Mouse (Mus musculus) megakaryocyte, embryonic 14.5 days (primary cell): Measurements from ENCODE around the gene Ddc. TPM values are rescaled to one million over a fixed set of nuclear protein-coding genes. Genes with fewer than 3 reads are reported as not detected.
A peak's percentile ranks its signal among the peaks of the same experiment; 100 is the strongest.

Source experiments
- H3K27me3 ChIP-seq: replicated peaks from 2 replicates; pipeline ENCODE3; 2012; ENCODE audit warnings: inconsistent platforms
- H3K36me3 ChIP-seq: replicated peaks from 2 replicates; pipeline ENCODE3; 2012; ENCODE audit warnings: low read length, inconsistent platforms, mixed read lengths
- H3K4me1 ChIP-seq: 2 replicates; pipeline ENCODE4 v1.6.1; 2012; ENCODE audit warnings: inconsistent platforms
- H3K4me3 ChIP-seq: replicated peaks from 2 replicates; pipeline ENCODE3; 2012; ENCODE audit warnings: moderate library complexity, mild to moderate bottlenecking, inconsistent platforms
- H3K9me3 ChIP-seq: 2 replicates; pipeline ENCODE4 v1.6.1; 2012; ENCODE audit warnings: inconsistent platforms
- FLI1 ChIP-seq: IDR thresholded peaks from 2 replicates; pipeline ENCODE4 v1.6.1; 2012; ENCODE audit warnings: low read length, inconsistent platforms, mixed read lengths
- GATA1 ChIP-seq: IDR thresholded peaks from 3 replicates; pipeline ENCODE4 v1.6.1; 2012; ENCODE audit warnings: mixed read lengths, low read length, inconsistent platforms, borderline replicate concordance
- polyA plus RNA-seq: library from polyadenylated mRNA; stranded (reverse); fragments of >175 nt; gene quantifications from 2 replicates; pipeline ENCODE4 v1.2.3, GENCODE M21; 2012; ENCODE audit warnings: low replicate concordance; ENCODE audit not compliant: insufficient read depth

Gene Ddc
- polyA plus RNA-seq, 1 experiment: not detected

- TF ChIP-seq GATA1 (no peak), FLI1 (no peak)
- no peaks in the 10 kb centered on the region for H3K4me1 ChIP-seq
- H3K27me3 ChIP-seq: no peaks in the 10 kb centered on the region
- no peaks in the 10 kb centered on the region for H3K36me3 ChIP-seq
- H3K9me3 ChIP-seq: no peaks in the 10 kb centered on the region
- no peak overlapping the region for H3K4me3 ChIP-seq
Observed at GRCm38 (mm10) chr11:11907703-11908413, 9.9 kb upstream of the Ddc start.

DNA sequence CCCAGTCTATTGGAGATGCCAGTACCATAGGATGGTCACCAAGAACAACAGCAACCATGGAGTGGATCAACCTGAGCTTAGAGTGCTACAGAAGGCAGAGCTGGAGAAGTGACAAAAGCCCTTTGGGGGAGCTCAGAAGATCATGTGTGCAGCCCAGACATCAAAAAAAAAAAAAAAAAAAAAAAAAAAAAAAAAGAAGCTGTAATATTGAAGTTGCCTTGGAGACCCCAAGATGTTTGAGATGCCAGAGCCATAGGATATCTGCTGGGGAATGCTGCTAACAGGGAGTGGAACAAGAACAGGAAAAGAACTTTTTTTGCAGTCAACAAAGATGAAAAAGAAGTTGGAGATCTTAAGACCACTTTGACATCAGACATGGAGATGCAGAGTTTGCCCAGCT lies 7.6 kb upstream of the Ddc start:
- H3K27me3 ChIP-seq: peaks cover 4% of the 10 kb centered on the region
- H3K4me1 ChIP-seq: peaks cover 7% of the 10 kb centered on the region
- TF ChIP-seq FLI1: no peak
- TF ChIP-seq GATA1: no peak
- H3K4me3 ChIP-seq: no peak overlapping the region
- H3K36me3 ChIP-seq: no peaks in the 10 kb centered on the region
- no peaks in the 10 kb centered on the region for H3K9me3 ChIP-seq

DNA sequence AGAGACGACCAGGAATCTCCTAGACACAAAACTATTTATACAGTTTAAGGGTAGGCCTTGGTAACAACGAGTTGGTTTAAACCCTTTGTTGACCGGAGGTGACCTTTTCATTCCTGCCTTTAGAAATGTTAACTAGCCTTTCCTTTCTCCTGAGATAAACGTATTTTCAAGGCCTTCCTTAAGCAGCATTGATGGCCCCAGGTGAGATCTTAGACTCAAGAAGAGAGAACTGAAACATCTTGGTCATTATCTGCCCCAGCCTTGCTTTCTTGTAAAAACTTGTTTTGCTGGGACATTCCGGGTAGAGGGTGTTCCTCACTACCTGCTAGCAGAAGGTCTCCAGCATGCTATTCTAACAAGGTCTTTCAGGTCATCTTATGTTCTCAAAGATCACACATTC lies 7.1 kb upstream of the Ddc start:
- no peaks in the 10 kb centered on the region for H3K36me3 ChIP-seq
- no peaks in the 10 kb centered on the region for H3K9me3 ChIP-seq
- peaks cover 7% of the 10 kb centered on the region for H3K4me1 ChIP-seq
- TF ChIP-seq GATA1 (no peak), FLI1 (no peak)
- H3K27me3 ChIP-seq: peaks cover 4% of the 10 kb centered on the region
- no peak overlapping the region for H3K4me3 ChIP-seq

- TF ChIP-seq GATA1 (no peak), FLI1 (no peak)
- Histone ChIP-seq H3K9me3 (no peaks in the 10 kb centered on the region), H3K4me3 (peak overlapping the region; percentile 35), H3K27me3 (peaks cover 7% of the 10 kb centered on the region), H3K4me1 (peaks cover 18% of the 10 kb centered on the region), H3K36me3 (no peaks in the 10 kb centered on the region)
Observed at GRCm38 (mm10) chr11:11901509-11901908, 3.6 kb upstream of the Ddc start.

- TF ChIP-seq GATA1 (no peak), FLI1 (no peak)
- H3K4me1 ChIP-seq: peaks cover 28% of the 10 kb centered on the region
- peaks cover 7% of the 10 kb centered on the region for H3K27me3 ChIP-seq
- H3K4me3 ChIP-seq: no peak overlapping the region
- no peaks in the 10 kb centered on the region for H3K36me3 ChIP-seq
- no peaks in the 10 kb centered on the region for H3K9me3 ChIP-seq
Observed at GRCm38 (mm10) chr11:11898496-11898895, 552 bp upstream of the Ddc start.

GRCm38 (mm10) chr11:11895479-11895878 lies 2.5 kb downstream of the Ddc start:
- H3K4me3 ChIP-seq: no peak overlapping the region
- no peak for TF ChIP-seq FLI1
- no peak for TF ChIP-seq GATA1
- no peaks in the 10 kb centered on the region for H3K9me3 ChIP-seq
- H3K4me1 ChIP-seq: peaks cover 38% of the 10 kb centered on the region
- H3K36me3 ChIP-seq: no peaks in the 10 kb centered on the region
- H3K27me3 ChIP-seq: peaks cover 3% of the 10 kb centered on the region

- H3K9me3 ChIP-seq: no peaks in the 10 kb centered on the region
- TF ChIP-seq GATA1: no peak
- TF ChIP-seq FLI1: no peak
- no peak overlapping the region for H3K4me3 ChIP-seq
- peaks cover 3% of the 10 kb centered on the region for H3K27me3 ChIP-seq
- no peaks in the 10 kb centered on the region for H3K36me3 ChIP-seq
- H3K4me1 ChIP-seq: peaks cover 54% of the 10 kb centered on the region
Observed at GRCm38 (mm10) chr11:11893769-11894168, 4.2 kb downstream of the Ddc start.

DNA sequence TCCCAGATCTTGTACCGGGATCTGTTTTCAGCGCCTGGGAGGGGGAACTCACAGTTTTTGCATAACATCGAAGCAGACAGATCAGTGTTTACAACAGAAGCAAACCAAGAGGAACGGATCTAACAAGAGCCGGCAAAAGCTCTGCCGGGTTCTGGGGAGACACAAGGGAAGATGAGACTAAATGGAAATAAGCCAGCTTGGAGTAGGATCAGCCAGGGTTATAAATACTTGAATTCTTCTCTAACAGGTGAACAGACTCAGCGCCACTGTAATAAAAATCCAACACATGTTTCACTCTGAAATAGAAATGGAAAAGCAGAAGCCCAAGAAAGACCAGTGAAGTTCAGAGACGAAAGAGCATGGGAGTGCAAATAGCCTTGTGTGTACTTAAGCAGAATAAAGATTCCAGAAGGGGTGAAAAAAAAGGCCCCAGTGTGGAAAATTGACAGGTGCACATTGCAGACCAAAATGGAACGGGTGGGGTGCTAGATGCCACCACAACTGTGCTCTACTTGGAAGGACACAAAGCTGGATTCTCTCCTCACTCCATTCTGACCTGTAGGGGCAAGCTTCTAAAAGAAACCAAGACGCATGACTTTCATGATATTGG lies 4.8 kb downstream of the Ddc start:
- H3K4me3 ChIP-seq: no peak overlapping the region
- no peaks in the 10 kb centered on the region for H3K27me3 ChIP-seq
- no peaks in the 10 kb centered on the region for H3K36me3 ChIP-seq
- H3K4me1 ChIP-seq: peaks cover 58% of the 10 kb centered on the region
- no peaks in the 10 kb centered on the region for H3K9me3 ChIP-seq
- TF ChIP-seq GATA1 (no peak), FLI1 (no peak)

GRCm38 (mm10) chr11:11891832-11892231 lies 6.1 kb downstream of the Ddc start:
- TF ChIP-seq FLI1: no peak
- no peak for TF ChIP-seq GATA1
- H3K9me3 ChIP-seq: no peaks in the 10 kb centered on the region
- peaks cover 64% of the 10 kb centered on the region for H3K4me1 ChIP-seq
- no peaks in the 10 kb centered on the region for H3K36me3 ChIP-seq
- no peaks in the 10 kb centered on the region for H3K27me3 ChIP-seq
- H3K4me3 ChIP-seq: no peak overlapping the region

GRCm38 (mm10) chr11:11890139-11890741 lies 7.7 kb downstream of the Ddc start:
- peaks cover 76% of the 10 kb centered on the region for H3K4me1 ChIP-seq
- H3K4me3 ChIP-seq: no peak overlapping the region
- H3K36me3 ChIP-seq: no peaks in the 10 kb centered on the region
- TF ChIP-seq GATA1 (no peak), FLI1 (no peak)
- H3K9me3 ChIP-seq: no peaks in the 10 kb centered on the region
- H3K27me3 ChIP-seq: no peaks in the 10 kb centered on the region
